Mouse (Mus musculus) CH12F3 (cell line): ENCODE data around the gene Slc27a3.
"Not testable (repeated sequence)": the region's sequence is repeated elsewhere in the genome, so short reads cannot be mapped to it uniquely, and the experiment has no call there.

Experiments used
- in situ Hi-C: fragments of 300-500 bp; cut with MboI; formaldehyde crosslinking; loops from 2 replicates; pipeline ENCODE4 v1.14.3; 2020; ENCODE audit warnings: low sequenced_read_pairs

The Slc27a3 gene

GRCm38 (mm10) chr3:90357959-90358358 lies 31.8 kb downstream of the Slc27a3 start:
- in situ Hi-C loops: no loop called here

- in situ Hi-C loops: no loop called here
These were observed 41.9 kb downstream of the Slc27a3 start for GRCm38 (mm10) chr3:90347847-90348246.

- in situ Hi-C loops: not testable (repeated sequence)
These were observed 46.9 kb downstream of the Slc27a3 start for GRCm38 (mm10) chr3:90342853-90343252.

- in situ Hi-C loops: no loop called here
These were observed 49.6 kb downstream of the Slc27a3 start for GRCm38 (mm10) chr3:90340177-90340576.

GRCm38 (mm10) chr3:90338190-90338589 lies 51.5 kb downstream of the Slc27a3 start:
- in situ Hi-C loops: no loop called here

- in situ Hi-C loops: no loop called here
These were observed 54.2 kb downstream of the Slc27a3 start for GRCm38 (mm10) chr3:90335517-90335916.
